Mouse (Mus musculus) liver, embryonic 14.5 days (tissue): ENCODE measurements at regions not wholly inside any gene's neighbourhood (a gene's known extent, or its start where the extent isn't known, plus 50 kb on each side); places are given as distances from the start of the nearest gene placed in this dataset.

Experiments
- CTCF ChIP-seq: IDR thresholded peaks from 2 replicates; pipeline ENCODE4 v1.5.1; 2016; ENCODE audit warnings: antibody characterized with exemption, low read depth, control low read depth
- EP300 ChIP-seq: IDR thresholded peaks from 2 replicates; pipeline ENCODE4 v1.6.1; 2016; ENCODE audit warnings: antibody characterized with exemption, low read depth

GRCm38 (mm10) chr9:111838069-111838820 lies 148.1 kb upstream of the Stac start:
- TF ChIP-seq EP300 (no peak), CTCF (no peak)
